Mouse (Mus musculus): ENCODE measurements around the gene Trpc7. TPM values are rescaled to one million over a fixed set of nuclear protein-coding genes. Genes with fewer than 3 reads are reported as not detected.

The Trpc7 gene
- total RNA-seq, 1 experiment = not detected

DNA sequence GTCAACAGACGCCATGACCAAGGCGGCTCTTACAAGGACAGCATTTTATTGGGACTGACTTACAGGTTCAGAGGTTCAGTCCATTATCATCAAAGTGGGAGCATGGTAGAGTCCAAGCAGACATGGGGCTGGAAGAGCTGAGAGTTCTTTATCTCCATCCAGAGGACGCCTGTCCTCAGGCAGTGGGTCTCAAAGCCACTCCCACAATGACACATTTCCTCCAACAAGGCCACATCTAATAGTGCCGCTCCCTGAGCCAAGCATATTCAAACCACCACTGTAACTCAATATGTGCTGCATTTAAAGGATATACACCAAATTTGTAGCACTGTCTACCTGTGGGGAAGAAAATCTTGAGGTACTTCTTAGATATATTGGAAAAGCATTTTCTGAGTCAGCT, 161.2 kb downstream of the Trpc7 start:
- in situ Hi-C loops (cut with MboI; ENCODE audit: low sequenced_read_pairs in 2 of 2, unreplicated experiment in 2 of 2) = no loop called here
- H3K27ac ChIP-seq (ENCODE audit: insufficient read depth, low read depth, low read length, poor library complexity, severe bottlenecking) = no peak overlapping the region
- H3K4me3 ChIP-seq (ENCODE audit: insufficient read depth in 1 of 2, low read depth in 1 of 2, low read length in 2 of 2, poor library complexity in 1 of 2, severe bottlenecking in 1 of 2) = no peak overlapping the region
- H3K36me3 ChIP-seq (ENCODE audit: control insufficient read depth, insufficient read depth, low read length, poor library complexity, severe bottlenecking) = peaks cover 14% of the 10 kb centered on the region
- H3K9me3 ChIP-seq (ENCODE audit: control insufficient read depth, insufficient read depth, low read depth, low read length) = no peaks in the 10 kb centered on the region
- DNase-seq (ENCODE audit: low read depth, low spot score) = no peak
- no peaks in the 10 kb centered on the region for H3K4me1 ChIP-seq (ENCODE audit: control insufficient read depth in 2 of 2, insufficient read depth in 2 of 2, low read length in 2 of 2, poor library complexity in 1 of 2)
- TF ChIP-seq ZC3H11A (IDR thresholded peaks at IDR 0.05; ENCODE audit: borderline replicate concordance, low read depth, low read length) = no peak
- TF ChIP-seq HCFC1 (IDR thresholded peaks at IDR 0.05; ENCODE audit: borderline replicate concordance, insufficient read depth, low read length) = no peak
- TF ChIP-seq ZNF384 (IDR thresholded peaks at IDR 0.05; ENCODE audit: low read depth, low read length) = no peak
- no peak for TF ChIP-seq CHD2 (IDR thresholded peaks at IDR 0.05; ENCODE audit: low read depth, low read length)
- TF ChIP-seq MAFK (IDR thresholded peaks at IDR 0.05; ENCODE audit: insufficient read depth, low read depth, low read length) = no peak
- H3K9ac ChIP-seq (ENCODE audit: insufficient read depth, low read depth, low read length, poor library complexity, severe bottlenecking) = no peak overlapping the region

GRCm38 (mm10) chr13:56729046-56729445, 166.7 kb downstream of the Trpc7 start:
- in situ Hi-C loops (cut with MboI; ENCODE audit: low sequenced_read_pairs in 2 of 2, unreplicated experiment in 2 of 2) = no loop called here

DNA sequence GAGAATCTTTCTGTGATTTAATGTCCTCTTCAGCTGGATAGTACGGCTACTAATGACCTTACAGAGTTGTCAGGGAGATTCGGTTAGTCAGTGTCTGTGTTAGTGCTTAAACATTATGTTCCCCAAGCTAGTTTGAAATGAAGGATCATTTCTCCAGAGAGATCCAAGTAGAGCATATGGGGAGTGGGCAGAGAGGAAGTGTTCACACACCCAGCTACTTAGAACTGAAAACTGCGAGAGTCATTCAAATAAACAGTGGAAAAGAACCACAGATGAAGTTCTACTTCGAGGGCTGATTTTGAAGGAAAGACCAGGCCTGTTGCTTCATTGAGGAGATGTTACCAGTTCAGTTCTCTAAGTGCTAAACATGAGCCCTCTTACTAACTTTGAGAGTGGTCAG, 169.2 kb downstream of the Trpc7 start:
- Histone ChIP-seq H3K27ac (ENCODE audit: insufficient read depth, low read depth, low read length, poor library complexity, severe bottlenecking) (no peak overlapping the region), H3K4me1 (ENCODE audit: control insufficient read depth in 2 of 2, insufficient read depth in 2 of 2, low read length in 2 of 2, poor library complexity in 1 of 2) (no peaks in the 10 kb centered on the region), H3K36me3 (ENCODE audit: control insufficient read depth, insufficient read depth, low read length, poor library complexity, severe bottlenecking) (peaks cover 12% of the 10 kb centered on the region), H3K4me3 (ENCODE audit: insufficient read depth in 1 of 2, low read depth in 1 of 2, low read length in 2 of 2, poor library complexity in 1 of 2, severe bottlenecking in 1 of 2) (no peak overlapping the region), H3K9ac (ENCODE audit: insufficient read depth, low read depth, low read length, poor library complexity, severe bottlenecking) (no peak overlapping the region), H3K9me3 (ENCODE audit: control insufficient read depth, insufficient read depth, low read depth, low read length) (no peaks in the 10 kb centered on the region)
- in situ Hi-C loops (cut with MboI; ENCODE audit: low sequenced_read_pairs in 2 of 2, unreplicated experiment in 2 of 2) = no loop called here
- TF ChIP-seq HCFC1 (IDR thresholded peaks at IDR 0.05; ENCODE audit: borderline replicate concordance, insufficient read depth, low read length) (no peak), ZNF384 (IDR thresholded peaks at IDR 0.05; ENCODE audit: low read depth, low read length) (no peak), CHD2 (IDR thresholded peaks at IDR 0.05; ENCODE audit: low read depth, low read length) (no peak), MAFK (IDR thresholded peaks at IDR 0.05; ENCODE audit: insufficient read depth, low read depth, low read length) (no peak), ZC3H11A (IDR thresholded peaks at IDR 0.05; ENCODE audit: borderline replicate concordance, low read depth, low read length) (no peak)
- DNase-seq (ENCODE audit: low read depth, low spot score) = no peak

More at GRCm38 (mm10) chr13:56729046-56729445, 166.7 kb downstream of the Trpc7 start:
- no peak for TF ChIP-seq HCFC1 (IDR thresholded peaks at IDR 0.05; ENCODE audit: borderline replicate concordance, insufficient read depth, low read length)
- no peak for TF ChIP-seq ZC3H11A (IDR thresholded peaks at IDR 0.05; ENCODE audit: borderline replicate concordance, low read depth, low read length)
- TF ChIP-seq CHD2 (IDR thresholded peaks at IDR 0.05; ENCODE audit: low read depth, low read length) = no peak
- no peak for TF ChIP-seq ZNF384 (IDR thresholded peaks at IDR 0.05; ENCODE audit: low read depth, low read length)
- no peak for TF ChIP-seq MAFK (IDR thresholded peaks at IDR 0.05; ENCODE audit: insufficient read depth, low read depth, low read length)
- no peaks in the 10 kb centered on the region for H3K4me1 ChIP-seq (ENCODE audit: control insufficient read depth in 2 of 2, insufficient read depth in 2 of 2, low read length in 2 of 2, poor library complexity in 1 of 2)
- peaks cover 13% of the 10 kb centered on the region for H3K36me3 ChIP-seq (ENCODE audit: control insufficient read depth, insufficient read depth, low read length, poor library complexity, severe bottlenecking)
- H3K4me3 ChIP-seq (ENCODE audit: insufficient read depth in 1 of 2, low read depth in 1 of 2, low read length in 2 of 2, poor library complexity in 1 of 2, severe bottlenecking in 1 of 2) = no peak overlapping the region
- H3K9me3 ChIP-seq (ENCODE audit: control insufficient read depth, insufficient read depth, low read depth, low read length) = no peaks in the 10 kb centered on the region
- no peak overlapping the region for H3K27ac ChIP-seq (ENCODE audit: insufficient read depth, low read depth, low read length, poor library complexity, severe bottlenecking)
- DNase-seq (ENCODE audit: low read depth, low spot score) = no peak
- no peak overlapping the region for H3K9ac ChIP-seq (ENCODE audit: insufficient read depth, low read depth, low read length, poor library complexity, severe bottlenecking)

Other genes with a start within 250 kb of the Trpc7 start
- 13.6 and 14.2 TPM in 2 replicates for gene Smad5, start 193.0 kb downstream of the Trpc7 start, total RNA-seq (2012; rRNA removed)
- gene Gm45623, start 142.2 kb downstream of the Trpc7 start, total RNA-seq (2012; rRNA removed) = not detected in 2 replicates

Data from ES-E14 (cell line).